Mouse (Mus musculus) myocyte (in vitro differentiated cells): Measurements from ENCODE around the gene Cntn2.

Source experiments
- CEBPB ChIP-seq: IDR thresholded peaks from 2 replicates; pipeline ENCODE4 v1.6.1; 2011; ENCODE audit warnings: mild to moderate bottlenecking, moderate library complexity; ENCODE audit not compliant: poor library complexity, insufficient read depth, severe bottlenecking
- E2F4 ChIP-seq: IDR thresholded peaks from one replicate; pipeline ENCODE4 v1.6.1; 2011; ENCODE audit warnings: mild to moderate bottlenecking, control low read depth, moderate library complexity; ENCODE audit not compliant: insufficient read depth
- MAX ChIP-seq: IDR thresholded peaks from one replicate; pipeline ENCODE4 v1.6.1; 2011; ENCODE audit warnings: low read depth, mild to moderate bottlenecking, control low read depth
- MYOD1 ChIP-seq, 3 experiments: IDR thresholded peaks; one replicate each; pipeline ENCODE4 v1.6.1; 2011; ENCODE audit warnings: control low read depth in 2 of 3, low read depth in 2 of 3, mild to moderate bottlenecking in 2 of 3, moderate library complexity in 1 of 3; ENCODE audit not compliant: insufficient read length in 2 of 3, control insufficient read depth in 1 of 3
- MYOG ChIP-seq, 3 experiments: IDR thresholded peaks; one replicate each; pipeline ENCODE4 v1.6.1; 2011; ENCODE audit warnings: control low read depth in 2 of 3, low read depth in 2 of 3, mild to moderate bottlenecking in 2 of 3; ENCODE audit not compliant: insufficient read length in 2 of 3, control insufficient read depth in 1 of 3, insufficient read depth in 1 of 3
- POLR2A ChIP-seq: IDR thresholded peaks from one replicate; pipeline ENCODE4 v1.6.1; 2011; ENCODE audit warnings: low read depth, mild to moderate bottlenecking, control low read depth, moderate library complexity; ENCODE audit not compliant: insufficient read length
- POLR2AphosphoS2 ChIP-seq: IDR thresholded peaks from one replicate; pipeline ENCODE4 v1.6.1; 2011; ENCODE audit warnings: low read depth, control low read depth; ENCODE audit not compliant: insufficient read length
- REST ChIP-seq: IDR thresholded peaks from one replicate; pipeline ENCODE4 v1.6.1; 2011; ENCODE audit warnings: mild to moderate bottlenecking, control low read depth, moderate library complexity; ENCODE audit not compliant: insufficient read depth, insufficient read length
- TCF12 ChIP-seq: IDR thresholded peaks from one replicate; pipeline ENCODE4 v1.6.1; 2011; ENCODE audit warnings: mild to moderate bottlenecking, control low read depth; ENCODE audit not compliant: poor library complexity, insufficient read depth, severe bottlenecking
- TCF3 ChIP-seq: IDR thresholded peaks from one replicate; pipeline ENCODE4 v1.6.1; 2011; ENCODE audit warnings: low read depth, control low read depth; ENCODE audit not compliant: insufficient read length
- USF1 ChIP-seq: IDR thresholded peaks from one replicate; pipeline ENCODE4 v1.6.1; 2011; ENCODE audit warnings: low read depth, mild to moderate bottlenecking, control low read depth, moderate library complexity

DNA sequence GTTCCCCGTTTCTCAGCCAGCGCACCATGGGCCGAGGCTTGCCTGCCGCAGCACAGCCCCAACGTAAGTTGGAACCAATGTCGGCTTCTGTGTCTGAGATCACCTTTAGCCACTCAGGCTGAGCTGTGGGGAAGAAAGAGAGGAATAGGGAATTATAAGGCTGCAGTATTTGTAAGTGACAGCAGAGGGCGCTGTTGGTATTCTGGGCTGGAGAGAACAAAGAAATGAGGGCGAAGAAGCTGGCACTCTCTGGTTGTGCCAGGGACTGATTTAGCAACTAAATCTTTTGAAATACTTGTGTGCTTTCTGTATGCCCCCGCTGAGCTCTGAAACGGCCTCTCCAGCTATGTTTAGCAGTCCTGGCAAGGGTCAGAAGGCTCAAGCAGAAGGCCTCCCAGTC lies 17.2 kb downstream of the Cntn2 start:
- TF ChIP-seq POLR2A = no peak
- TF ChIP-seq TCF3 = no peak
- TF ChIP-seq CEBPB = no peak
- no peak for TF ChIP-seq MYOD1 (IDR thresholded peaks at IDR 0.05; ENCODE audit: control insufficient read depth in 1 of 3, insufficient read length in 2 of 3, low read depth in 2 of 3)
- TF ChIP-seq POLR2AphosphoS2 = no peak
- TF ChIP-seq MYOG (IDR thresholded peaks at IDR 0.05; ENCODE audit: control insufficient read depth in 1 of 3, insufficient read depth in 1 of 3, insufficient read length in 2 of 3, low read depth in 2 of 3) = no peak
- no peak for TF ChIP-seq TCF12
- TF ChIP-seq MAX = no peak
- TF ChIP-seq USF1 = no peak
- no peak for TF ChIP-seq REST
- no peak for TF ChIP-seq E2F4
